Mouse (Mus musculus): Measurements from ENCODE around the gene Zfr2. TPM values are rescaled to one million over a fixed set of nuclear protein-coding genes. Genes with fewer than 3 reads are reported as not detected.

Zfr2 gene
- polyA plus RNA-seq, 1 experiment from 2014 or later = 16.0 TPM

DNA sequence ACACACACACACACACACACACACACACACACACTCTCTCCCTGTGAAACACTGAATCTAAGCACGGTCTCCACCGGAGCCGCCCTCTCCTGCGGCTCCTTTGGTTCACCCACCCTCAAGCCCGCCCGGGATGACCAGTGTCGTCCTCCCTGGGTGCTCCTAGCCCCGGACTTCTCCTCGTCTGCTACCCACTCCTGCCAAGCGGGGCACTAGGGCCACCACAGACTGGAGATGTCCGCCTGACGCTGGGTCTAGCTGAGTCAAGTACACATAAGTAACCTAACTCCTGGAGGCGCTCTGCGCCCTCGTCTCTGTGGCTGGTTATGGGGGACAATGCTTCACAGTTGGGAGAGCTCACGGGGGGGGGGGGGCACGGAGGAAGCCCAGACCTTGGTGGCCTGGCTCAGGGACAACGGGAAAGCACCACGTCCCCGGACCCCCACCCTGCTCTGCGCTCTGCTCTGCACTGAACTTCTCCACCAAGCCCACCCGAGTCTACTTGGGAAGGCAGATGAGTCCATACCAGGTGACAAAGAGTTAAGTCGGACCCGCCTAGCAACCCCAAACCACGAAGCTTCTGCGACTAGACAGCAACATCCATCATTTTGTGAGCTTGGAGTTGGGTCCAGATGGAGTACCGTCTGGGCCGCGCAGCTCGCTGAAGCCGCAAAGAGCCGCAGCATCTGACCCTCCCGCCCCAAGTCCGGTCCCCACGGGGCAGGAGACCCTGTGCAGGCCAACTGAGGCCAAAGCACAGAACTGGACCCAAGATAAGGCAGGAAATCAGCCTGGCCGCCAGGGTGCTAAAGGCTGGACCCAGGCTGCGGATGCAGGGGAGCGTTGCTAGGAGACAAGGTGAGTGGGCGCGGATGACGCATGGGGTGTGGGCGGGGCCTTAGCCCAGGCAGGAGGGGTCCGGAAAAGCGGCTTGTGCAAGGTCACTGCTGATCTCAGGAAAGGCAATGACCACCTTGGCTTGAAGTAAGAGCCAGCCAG is 19.8 kb downstream of the Zfr2 start, which contains the start of gene Matk:
Gene Matk, plus strand, starts transcription at position 512 of the 996 bp plus-strand sequence.
- H3K27ac ChIP-seq (replicated peaks) = no peak within 1 kb of the TSS
- no peak for ATAC-seq (ENCODE audit: insufficient number of reproducible peaks, low FRiP score, low TSS enrichment, low read depth)
- 8% methylated on average over 43 of the region's 44 CpGs for WGBS
- H3K9ac ChIP-seq = no peak within 1 kb of the TSS
- peaks cover 59% of the 10 kb centered on the region for H3K27me3 ChIP-seq
- 0 out of 2 replicates have a peak, but pooled peaks cover 4% of the 10 kb centered on the region for H3K36me3 ChIP-seq
- H3K4me3 ChIP-seq (replicated peaks) = peak within 1 kb of the TSS; percentile 11; the same call in 1 of the 2 replicates
- peak within 1 kb of the TSS; percentile 34 for H3K4me2 ChIP-seq (replicated peaks)
- H3K4me1 ChIP-seq = peaks cover 18% of the 10 kb centered on the region
- H3K9me3 ChIP-seq (replicated peaks) = no peaks in the 10 kb centered on the region

DNA sequence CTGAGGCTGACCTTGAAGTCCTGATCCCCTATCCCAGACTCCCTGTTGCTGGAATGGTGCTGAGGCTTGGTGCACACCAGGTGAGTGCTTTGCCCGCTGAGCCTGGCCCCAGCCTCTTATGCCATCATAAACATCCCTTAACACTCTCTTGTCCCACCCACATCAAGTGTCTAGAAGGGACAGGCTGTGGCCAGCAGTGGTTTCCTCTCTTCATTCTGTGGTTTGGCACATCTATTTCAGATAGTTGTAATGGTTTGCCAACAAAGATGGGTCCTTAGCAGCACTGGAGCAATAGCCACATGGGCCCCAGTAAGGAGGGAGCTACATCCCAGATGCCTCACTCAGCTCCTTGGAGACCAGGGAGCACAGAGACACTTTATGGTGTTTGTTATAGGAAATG is 21.9 kb downstream of the Zfr2 start:
- 50% methylated on average over 1 of the region's 1 CpGs for WGBS
- Histone ChIP-seq H3K4me2 (replicated peaks) (no peak overlapping the region), H3K4me3 (replicated peaks) (no peak overlapping the region), H3K36me3 (no peaks in the 10 kb centered on the region), H3K4me1 (peaks cover 34% of the 10 kb centered on the region), H3K27ac (replicated peaks) (no peak overlapping the region), H3K27me3 (peaks cover 81% of the 10 kb centered on the region), H3K9me3 (replicated peaks) (no peaks in the 10 kb centered on the region), H3K9ac (no peak overlapping the region)
- ATAC-seq (ENCODE audit: insufficient number of reproducible peaks, low FRiP score, low TSS enrichment, low read depth) = no peak

DNA sequence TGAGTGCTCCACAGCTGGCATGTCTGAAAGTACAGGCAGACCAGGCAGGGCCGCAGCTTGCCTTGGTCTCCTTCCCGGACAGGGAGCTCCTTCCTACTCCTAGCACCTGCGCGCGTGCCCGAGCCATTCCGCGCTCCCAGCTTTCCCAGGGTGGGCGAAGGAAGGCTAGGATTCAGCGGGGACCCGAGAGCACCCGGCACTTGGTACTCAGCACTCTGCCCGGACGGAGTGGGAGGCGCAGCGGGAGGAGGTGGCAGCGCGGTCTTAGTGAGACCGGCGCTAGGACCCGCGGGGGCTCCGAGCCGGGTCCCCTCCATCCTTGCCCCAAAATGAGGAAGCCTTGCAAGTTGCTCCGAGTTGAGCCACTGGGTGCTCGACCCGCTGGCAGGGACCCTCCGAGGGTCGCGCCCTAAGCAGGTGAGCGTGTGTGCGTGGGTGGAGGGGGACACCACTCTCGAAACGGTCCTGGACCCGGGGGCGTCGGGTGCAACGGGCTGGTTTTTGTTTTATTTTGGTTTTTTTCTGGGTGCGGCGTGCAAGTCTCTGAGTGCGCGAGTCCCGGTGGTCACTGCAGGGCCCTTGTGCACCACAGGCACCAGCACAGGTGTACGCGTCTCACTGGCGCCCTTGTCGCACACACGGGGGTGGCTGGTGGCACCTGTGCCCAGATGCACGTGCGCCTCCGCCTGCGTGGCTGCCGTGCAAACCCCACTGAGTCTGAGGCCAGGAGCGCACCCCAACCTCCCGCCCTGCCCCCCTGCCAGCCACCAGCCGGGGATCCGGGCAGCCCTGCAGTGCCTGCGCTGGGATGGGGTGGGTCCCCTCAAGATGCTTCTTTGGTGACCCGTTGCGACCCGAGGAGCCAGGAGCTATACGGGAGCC is 24.4 kb downstream of the Zfr2 start:
- 0 out of 2 replicates have a peak, but pooled peaks cover 4% of the 10 kb centered on the region for H3K9me3 ChIP-seq (replicated peaks)
- 2% methylated on average over 59 of the region's 62 CpGs for WGBS
- peaks cover 70% of the 10 kb centered on the region for H3K27me3 ChIP-seq
- H3K4me1 ChIP-seq = peaks cover 33% of the 10 kb centered on the region
- peak overlapping the region; percentile 53 for H3K4me3 ChIP-seq (replicated peaks)
- ATAC-seq (ENCODE audit: insufficient number of reproducible peaks, low FRiP score, low TSS enrichment, low read depth) = no peak
- H3K36me3 ChIP-seq = peaks cover 5% of the 10 kb centered on the region; the same call in 1 of the 2 replicates
- no peak overlapping the region for H3K27ac ChIP-seq (replicated peaks)
- peak overlapping the region; percentile 94 for H3K4me2 ChIP-seq (replicated peaks)
- H3K9ac ChIP-seq = peak overlapping the region; percentile 35

GRCm38 (mm10) chr10:81259225-81259884 is 26.4 kb downstream of the Zfr2 start:
- peaks cover 50% of the 10 kb centered on the region for H3K27me3 ChIP-seq

DNA sequence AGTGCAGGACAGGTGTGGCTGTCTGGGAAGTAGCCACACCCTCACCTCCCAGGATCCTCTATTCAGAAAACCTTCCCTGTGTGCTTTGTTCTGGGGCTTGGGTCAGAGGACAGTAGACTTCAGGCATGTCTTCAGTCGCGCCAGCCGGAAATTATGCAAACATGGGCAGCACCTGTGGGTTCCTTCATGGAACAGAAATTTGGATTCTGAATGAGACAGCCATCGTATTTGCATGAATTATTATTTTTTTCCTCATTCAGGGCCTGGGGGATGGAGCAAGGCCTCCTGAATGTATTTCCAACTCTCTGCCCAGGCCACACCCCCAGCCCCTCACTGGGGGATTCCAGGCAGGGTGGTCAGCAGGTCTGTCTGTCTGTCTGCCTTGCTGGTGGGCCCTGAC is 28.1 kb downstream of the Zfr2 start:
- ATAC-seq (ENCODE audit: insufficient number of reproducible peaks, low FRiP score, low TSS enrichment, low read depth) = no peak
- WGBS = 84% methylated on average over 4 of the region's 4 CpGs
- Histone ChIP-seq H3K4me1 (peaks cover 32% of the 10 kb centered on the region), H3K9ac (no peak overlapping the region), H3K36me3 (peaks cover 32% of the 10 kb centered on the region), H3K4me2 (replicated peaks) (no peak overlapping the region), H3K9me3 (replicated peaks) (0 out of 2 replicates have a peak, but pooled peaks cover 4% of the 10 kb centered on the region), H3K27me3 (peaks cover 43% of the 10 kb centered on the region), H3K27ac (replicated peaks) (no peak overlapping the region), H3K4me3 (replicated peaks) (no peak overlapping the region)

More at GRCm38 (mm10) chr10:81259225-81259884, 26.4 kb downstream of the Zfr2 start:
- no peak overlapping the region for H3K9ac ChIP-seq
- peaks cover 22% of the 10 kb centered on the region for H3K36me3 ChIP-seq
- H3K9me3 ChIP-seq (replicated peaks) = 0 out of 2 replicates have a peak, but pooled peaks cover 4% of the 10 kb centered on the region
- 40% methylated on average over 21 of the region's 21 CpGs for WGBS
- H3K27ac ChIP-seq (replicated peaks) = no peak overlapping the region
- H3K4me3 ChIP-seq (replicated peaks) = no peak overlapping the region
- H3K4me1 ChIP-seq = peaks cover 24% of the 10 kb centered on the region
- ATAC-seq (ENCODE audit: insufficient number of reproducible peaks, low FRiP score, low TSS enrichment, low read depth) = no peak
- no peak overlapping the region for H3K4me2 ChIP-seq (replicated peaks)

GRCm38 (mm10) chr10:81265540-81265939 is 32.6 kb downstream of the Zfr2 start:
- ATAC-seq (ENCODE audit: insufficient number of reproducible peaks, low FRiP score, low TSS enrichment, low read depth) = no peak
- Histone ChIP-seq H3K36me3 (peaks cover 40% of the 10 kb centered on the region), H3K4me3 (replicated peaks) (peak overlapping the region; percentile 83), H3K9ac (no peak overlapping the region), H3K4me2 (replicated peaks) (peak overlapping the region; percentile 60), H3K27ac (replicated peaks) (no peak overlapping the region), H3K27me3 (no peaks in the 10 kb centered on the region), H3K4me1 (peaks cover 20% of the 10 kb centered on the region), H3K9me3 (replicated peaks) (0 out of 2 replicates have a peak, but pooled peaks cover 3% of the 10 kb centered on the region)
- WGBS = 96% methylated on average over 8 of the region's 8 CpGs

DNA sequence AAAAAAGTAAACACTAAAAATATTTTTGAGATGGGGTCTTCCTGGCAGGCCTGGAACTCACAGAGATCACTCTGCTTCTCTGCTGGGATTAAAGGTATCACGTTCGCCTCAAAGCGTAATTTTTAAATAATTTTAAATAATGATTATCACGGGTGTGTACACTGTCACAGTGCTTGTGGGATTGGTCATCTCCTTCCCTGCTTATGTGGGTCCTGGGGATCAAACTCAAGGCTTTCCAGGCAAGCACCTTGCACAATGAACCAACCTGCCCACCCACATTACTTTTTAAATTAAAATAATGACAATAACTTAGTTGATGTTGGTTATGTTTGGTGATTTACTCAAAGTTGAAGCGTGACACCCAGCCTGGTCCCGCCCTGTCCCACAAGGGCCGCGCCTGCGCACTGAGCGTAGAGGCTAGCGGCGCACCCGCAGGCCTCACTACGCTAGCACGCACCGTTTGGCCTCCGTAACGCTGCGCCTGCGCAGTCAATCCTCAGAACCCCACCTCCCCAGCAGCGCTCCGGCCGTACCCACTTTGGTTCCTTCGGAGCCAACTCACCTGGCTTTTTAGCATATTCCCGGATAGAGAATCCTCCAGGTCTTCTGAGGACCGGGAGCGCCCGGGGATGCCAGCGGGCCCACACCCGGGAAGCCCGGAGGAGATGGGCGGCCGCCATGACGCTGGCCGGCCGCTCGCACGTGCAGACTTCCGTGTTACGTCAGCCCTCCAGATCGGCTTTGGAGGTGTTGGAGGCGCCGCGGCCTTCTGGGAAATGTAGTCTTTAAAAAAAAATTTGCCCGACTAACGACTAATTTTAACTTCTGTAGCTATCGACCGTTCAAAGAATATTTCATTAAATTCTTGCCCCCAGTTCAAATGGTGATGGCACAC is 33.5 kb downstream of the Zfr2 start, which contains the start of the genes Mrpl54 and Apba3:
Gene Mrpl54, minus strand, starts transcription at position 724 of the 895 bp plus-strand sequence.
Gene Apba3, plus strand, starts transcription at position 750 of the 895 bp plus-strand sequence.
- Histone ChIP-seq H3K9me3 (replicated peaks) (no peaks in the 10 kb centered on the region), H3K4me3 (replicated peaks) (peak within 1 kb of the TSS; percentile 83), H3K4me1 (peaks cover 20% of the 10 kb centered on the region), H3K27me3 (no peaks in the 10 kb centered on the region), H3K9ac (peak within 1 kb of the TSS; percentile 70), H3K36me3 (peaks cover 50% of the 10 kb centered on the region), H3K27ac (replicated peaks) (peak within 1 kb of the TSS; percentile 93), H3K4me2 (replicated peaks) (peak within 1 kb of the TSS; percentile 77)
- ATAC-seq (ENCODE audit: insufficient number of reproducible peaks, low FRiP score, low TSS enrichment, low read depth) = peak; percentile 92
- WGBS = under 1% methylated on average over 48 of the region's 48 CpGs

- Histone ChIP-seq H3K4me1 (peaks cover 20% of the 10 kb centered on the region), H3K9me3 (replicated peaks) (no peaks in the 10 kb centered on the region), H3K4me2 (replicated peaks) (peak overlapping the region; percentile 77), H3K9ac (peak overlapping the region; percentile 80), H3K27ac (replicated peaks) (peak overlapping the region; percentile 58; the same call in 1 of the 2 replicates), H3K4me3 (replicated peaks) (peak overlapping the region; percentile 83), H3K27me3 (no peaks in the 10 kb centered on the region), H3K36me3 (peaks cover 54% of the 10 kb centered on the region)
- ATAC-seq (ENCODE audit: insufficient number of reproducible peaks, low FRiP score, low TSS enrichment, low read depth) = peak; percentile 66
- WGBS = 4% methylated on average over 23 of the region's 23 CpGs
Measured at GRCm38 (mm10) chr10:81268056-81268455, 35.1 kb downstream of the Zfr2 start.

GRCm38 (mm10) chr10:81268643-81269412 is 35.9 kb downstream of the Zfr2 start:
- H3K9ac ChIP-seq = peak overlapping the region; percentile 80
- ATAC-seq (ENCODE audit: insufficient number of reproducible peaks, low FRiP score, low TSS enrichment, low read depth) = no peak
- H3K9me3 ChIP-seq (replicated peaks) = no peaks in the 10 kb centered on the region
- WGBS = 77% methylated on average over 16 of the region's 16 CpGs
- peak overlapping the region; percentile 77 for H3K4me2 ChIP-seq (replicated peaks)
- H3K36me3 ChIP-seq = peaks cover 56% of the 10 kb centered on the region
- peak overlapping the region; percentile 83 for H3K4me3 ChIP-seq (replicated peaks)
- H3K4me1 ChIP-seq = peaks cover 20% of the 10 kb centered on the region
- peak overlapping the region; percentile 58; the same call in 1 of the 2 replicates for H3K27ac ChIP-seq (replicated peaks)
- no peaks in the 10 kb centered on the region for H3K27me3 ChIP-seq

Measured in embryonic facial prominence, embryonic 15.5 days (tissue).